Mouse (Mus musculus): ENCODE results near the gene Hist1h2bg.
A peak's percentile ranks its signal among the peaks of the same experiment; 100 is the strongest.
"Not testable (repeated sequence)": the region's sequence is repeated elsewhere in the genome, so short reads cannot be mapped to it uniquely, and the experiment has no call there.

The Hist1h2bg gene

GRCm38 (mm10) chr13:23539821-23540220 is 31.4 kb upstream of the Hist1h2bg start:
- DNase-seq (ENCODE audit: low spot score) = not testable (repeated sequence)

- DNase-seq (ENCODE audit: low spot score) = no peak
Measured at GRCm38 (mm10) chr13:23541497-23541896, 29.7 kb upstream of the Hist1h2bg start.

GRCm38 (mm10) chr13:23542225-23542980 is 28.8 kb upstream of the Hist1h2bg start:
- DNase-seq (ENCODE audit: low spot score) = peak; percentile 76

DNA sequence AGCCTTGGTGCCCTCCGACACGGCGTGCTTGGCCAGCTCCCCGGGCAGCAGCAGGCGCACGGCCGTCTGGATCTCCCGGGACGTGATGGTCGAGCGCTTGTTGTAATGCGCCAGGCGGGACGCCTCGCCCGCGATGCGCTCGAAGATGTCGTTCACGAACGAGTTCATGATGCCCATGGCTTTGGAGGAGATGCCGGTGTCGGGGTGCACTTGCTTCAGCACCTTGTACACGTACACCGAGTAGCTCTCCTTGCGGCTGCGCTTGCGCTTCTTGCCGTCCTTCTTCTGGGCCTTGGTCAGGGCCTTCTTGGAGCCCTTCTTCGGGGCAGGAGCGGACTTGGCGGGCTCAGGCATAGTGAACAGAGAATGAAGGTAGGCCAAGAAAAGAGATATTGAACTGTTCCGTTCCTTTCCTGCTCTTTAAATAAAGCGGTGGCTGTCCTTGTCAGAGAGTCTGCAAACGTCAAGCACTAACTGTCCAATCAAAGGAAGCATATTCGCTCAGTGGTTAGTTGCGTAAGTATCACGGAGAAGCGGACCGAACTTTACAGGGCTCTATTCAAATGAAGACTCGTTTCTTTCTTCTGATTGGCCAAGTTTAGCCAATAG is 28.1 kb upstream of the Hist1h2bg start, which contains the start of gene Hist1h2bh:
Hist1h2bh (minus strand) TSS at position 394 of the 609 bp plus-strand sequence.
- peak; percentile 97 for DNase-seq (ENCODE audit: low spot score)

GRCm38 (mm10) chr13:23543965-23544786 is 27.0 kb upstream of the Hist1h2bg start, which contains the start of gene Hist1h3f:
Gene Hist1h3f, plus strand, starts transcription at chr13:23544052.
- DNase-seq (ENCODE audit: low spot score) = peak; percentile 98

DNA sequence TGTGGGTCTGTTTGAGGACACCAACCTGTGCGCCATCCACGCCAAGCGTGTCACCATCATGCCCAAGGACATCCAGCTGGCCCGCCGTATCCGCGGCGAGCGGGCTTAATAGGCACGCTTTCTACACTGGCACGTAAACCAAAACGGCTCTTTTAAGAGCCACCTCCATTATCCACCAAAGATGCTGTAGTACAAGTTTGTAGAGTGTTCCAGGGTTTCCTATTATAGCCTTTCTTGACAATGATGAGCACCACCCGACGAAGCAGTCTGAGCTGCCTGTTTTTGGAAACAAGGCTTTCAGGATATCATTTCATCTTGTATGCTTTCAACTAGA is 26.4 kb upstream of the Hist1h2bg start:
- not testable (repeated sequence) for DNase-seq (ENCODE audit: low spot score)

GRCm38 (mm10) chr13:23546694-23547093 is 24.5 kb upstream of the Hist1h2bg start:
- DNase-seq (ENCODE audit: low spot score) = no peak

GRCm38 (mm10) chr13:23550761-23551145 is 20.4 kb upstream of the Hist1h2bg start:
- peak; percentile 77 for DNase-seq (ENCODE audit: low spot score)

GRCm38 (mm10) chr13:23551146-23551834 is 19.9 kb upstream of the Hist1h2bg start, which contains the start of gene Hist1h4f:
Gene Hist1h4f, minus strand, starts transcription at chr13:23551648.
- DNase-seq (ENCODE audit: low spot score) = peak; percentile 98

DNA sequence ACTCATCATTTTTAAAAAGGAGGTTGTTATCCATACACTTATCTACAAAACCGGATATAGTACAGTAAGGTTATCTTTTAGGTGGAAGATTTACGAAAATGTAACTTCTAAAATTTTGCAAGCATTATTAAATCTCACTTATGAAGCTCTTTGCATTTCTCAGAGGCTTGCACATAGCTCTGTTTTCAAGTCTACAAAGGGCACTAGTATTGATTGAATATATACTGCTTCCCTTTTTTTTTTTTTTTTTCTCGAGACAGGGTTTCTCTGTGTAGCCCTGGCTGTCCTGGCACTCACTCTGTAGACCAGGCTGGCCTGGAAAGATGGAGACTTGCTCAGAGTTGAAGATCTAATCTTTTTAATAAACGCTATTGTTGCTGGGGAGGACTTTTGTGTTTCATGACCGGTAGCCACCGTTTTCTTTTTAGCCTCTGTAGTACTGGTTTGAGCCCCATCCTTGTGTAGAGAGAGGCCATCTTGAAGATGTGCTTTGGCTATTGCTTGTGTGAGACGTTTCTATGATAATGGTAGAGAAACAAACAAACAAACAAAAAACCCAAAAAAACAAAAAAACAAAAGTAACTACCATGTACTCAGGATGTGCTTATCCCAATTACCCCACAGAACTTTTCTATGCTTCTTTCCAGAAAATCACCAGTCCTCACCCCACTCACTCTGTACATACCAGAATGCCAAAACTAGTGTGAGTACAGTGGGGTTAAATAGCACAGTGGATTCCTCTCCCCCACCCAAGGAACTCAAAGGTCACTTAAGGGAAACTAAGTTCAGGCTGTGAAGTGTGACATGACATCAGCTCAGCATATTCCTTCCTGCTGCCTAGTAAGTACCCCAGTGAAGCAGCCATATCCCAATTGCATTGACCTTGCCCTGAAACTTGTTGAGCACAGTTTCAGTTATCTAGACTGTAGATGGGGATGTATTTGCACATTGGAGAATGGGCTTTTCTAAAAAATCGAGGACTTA is 19.0 kb upstream of the Hist1h2bg start:
- no peak for DNase-seq (ENCODE audit: low spot score)

- no peak for DNase-seq (ENCODE audit: low spot score)
Measured at GRCm38 (mm10) chr13:23552962-23553361, 18.2 kb upstream of the Hist1h2bg start, which contains the start of gene Hist1h1d. Gene Hist1h1d, plus strand, starts transcription at chr13:23553262.

DNA sequence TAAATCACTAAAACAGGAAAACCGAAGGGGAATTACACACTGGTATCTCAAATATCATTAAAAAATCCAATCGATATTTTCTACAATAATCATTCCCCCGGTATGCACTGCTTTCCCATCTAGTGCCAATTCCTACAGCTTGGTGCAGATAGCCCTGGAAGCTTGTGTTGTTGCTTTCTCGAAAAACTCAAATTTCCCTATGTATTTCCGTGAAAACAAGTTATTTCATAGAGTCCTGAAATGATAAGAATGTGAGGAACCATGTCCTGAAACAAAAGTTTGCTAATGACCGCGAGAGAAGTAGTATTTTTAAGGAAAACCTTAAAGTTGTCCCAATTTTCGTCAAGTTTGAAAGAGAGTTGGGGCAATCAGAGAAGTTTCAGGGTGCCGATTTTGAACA is 16.8 kb upstream of the Hist1h2bg start:
- no peak for DNase-seq (ENCODE audit: low spot score)

DNA sequence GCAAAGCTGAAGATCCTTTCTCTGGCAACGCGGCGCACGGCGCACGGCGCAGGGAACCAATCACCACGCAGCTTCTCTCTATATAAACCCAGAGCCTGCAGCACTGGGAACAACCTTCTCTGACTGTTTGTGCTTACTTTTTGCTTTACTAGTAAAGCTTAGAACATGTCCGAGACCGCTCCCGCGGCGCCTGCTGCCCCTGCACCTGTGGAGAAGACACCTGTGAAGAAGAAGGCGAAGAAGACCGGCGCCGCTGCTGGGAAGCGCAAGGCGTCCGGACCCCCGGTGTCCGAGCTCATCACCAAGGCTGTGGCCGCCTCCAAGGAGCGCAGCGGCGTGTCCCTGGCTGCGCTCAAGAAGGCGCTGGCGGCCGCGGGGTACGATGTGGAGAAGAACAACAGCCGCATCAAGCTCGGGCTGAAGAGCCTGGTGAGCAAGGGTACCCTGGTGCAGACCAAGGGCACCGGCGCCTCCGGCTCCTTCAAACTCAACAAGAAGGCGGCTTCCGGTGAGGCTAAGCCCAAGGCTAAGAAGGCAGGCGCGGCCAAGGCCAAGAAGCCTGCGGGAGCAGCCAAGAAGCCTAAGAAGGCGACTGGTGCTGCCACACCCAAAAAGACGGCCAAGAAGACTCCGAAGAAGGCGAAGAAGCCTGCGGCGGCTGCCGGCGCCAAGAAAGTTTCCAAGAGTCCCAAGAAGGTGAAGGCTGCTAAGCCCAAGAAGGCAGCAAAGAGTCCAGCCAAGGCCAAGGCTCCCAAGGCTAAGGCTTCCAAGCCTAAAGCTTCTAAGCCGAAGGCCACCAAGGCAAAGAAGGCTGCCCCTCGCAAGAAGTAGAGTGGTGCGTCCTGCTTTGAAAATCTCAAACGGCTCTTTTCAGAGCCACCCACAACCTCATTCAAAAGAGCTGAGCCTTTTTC is 16.0 kb upstream of the Hist1h2bg start:
- peak; percentile 96 for DNase-seq (ENCODE audit: low spot score)

GRCm38 (mm10) chr13:23555839-23556416 is 15.3 kb upstream of the Hist1h2bg start:
- DNase-seq (ENCODE audit: low spot score) = peak; percentile 92

DNA sequence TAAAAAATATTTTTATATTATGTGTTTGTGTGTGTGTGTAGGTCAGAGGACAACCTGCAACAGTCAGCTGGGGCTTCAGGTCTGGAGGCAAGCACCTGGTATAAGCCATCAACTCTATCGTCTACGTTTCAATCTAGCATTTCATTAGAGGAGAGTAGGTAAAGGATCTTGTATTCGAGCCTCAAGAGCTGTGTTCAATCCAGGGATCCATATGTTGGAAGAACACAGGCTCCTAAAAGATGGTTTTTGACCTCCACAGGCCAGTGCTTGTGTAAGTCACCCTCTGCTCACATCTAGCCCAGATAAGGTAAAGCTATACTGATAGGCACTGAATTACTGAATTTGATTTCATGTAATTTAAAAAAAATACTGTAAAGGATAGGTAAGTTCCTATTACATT is 14.3 kb upstream of the Hist1h2bg start:
- DNase-seq (ENCODE audit: low spot score) = no peak

DNA sequence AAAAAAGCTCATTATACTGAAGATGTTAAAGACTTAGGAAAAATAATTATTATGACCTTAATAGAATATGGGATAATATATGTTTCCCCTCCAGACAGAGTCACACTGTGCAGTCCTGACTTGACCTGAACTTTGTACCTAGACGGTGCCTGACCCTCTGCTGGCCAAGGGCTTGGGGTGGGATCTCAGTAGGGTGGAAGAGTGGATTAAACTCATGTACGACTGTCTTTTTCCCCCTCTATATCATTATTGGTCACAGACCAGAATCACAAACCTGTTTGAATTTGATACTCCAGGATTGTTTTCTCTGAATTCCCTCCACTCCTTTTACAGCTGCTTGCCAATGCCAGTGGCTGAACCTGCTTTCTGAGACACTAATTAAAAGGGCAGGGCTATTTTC is 10.5 kb upstream of the Hist1h2bg start:
- not testable (repeated sequence) for DNase-seq (ENCODE audit: low spot score)

DNA sequence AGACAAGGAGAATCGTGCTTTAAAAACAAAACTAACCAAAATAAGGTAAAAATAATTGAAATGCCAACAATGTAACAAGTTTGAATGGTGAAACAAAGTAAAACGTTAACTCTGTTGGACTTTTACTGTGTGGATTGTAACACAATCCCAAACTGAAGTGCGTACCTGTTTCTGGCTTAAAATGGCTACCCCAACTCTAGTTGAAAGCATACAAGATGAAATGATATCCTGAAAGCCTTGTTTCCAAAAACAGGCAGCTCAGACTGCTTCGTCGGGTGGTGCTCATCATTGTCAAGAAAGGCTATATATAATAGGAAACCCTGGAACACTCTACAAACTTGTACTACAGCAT is 9.7 kb upstream of the Hist1h2bg start:
- not testable (repeated sequence) for DNase-seq (ENCODE audit: low spot score)

- peak; percentile 97 for DNase-seq (ENCODE audit: low spot score)
Measured at GRCm38 (mm10) chr13:23561883-23562659, 9.1 kb upstream of the Hist1h2bg start, which contains the start of gene Hist1h3e. Gene Hist1h3e, minus strand, starts transcription at chr13:23562369.
